Mouse (Mus musculus) heart, adult 2 months (tissue): ENCODE results near the gene Brk1.

Source experiments
- CTCF ChIP-seq: fragments of 200-600 bp; IDR thresholded peaks from 2 replicates; pipeline ENCODE4 v1.8.1; 2022; ENCODE audit warnings: antibody characterized with exemption, mild to moderate bottlenecking, moderate library complexity
- EP300 ChIP-seq: fragments of 200-500 bp; IDR thresholded peaks from 2 replicates; pipeline ENCODE4 v1.6.1; 2011; ENCODE audit warnings: low read depth, low read length, control low read depth; ENCODE audit not compliant: insufficient read depth
- POLR2A ChIP-seq: fragments of 200-500 bp; IDR thresholded peaks from 2 replicates; pipeline ENCODE4 v1.6.1; 2011; ENCODE audit warnings: mild to moderate bottlenecking, low read depth, low read length, control low read depth; ENCODE audit not compliant: insufficient read depth

- TF ChIP-seq POLR2A = no peak
- no peak for TF ChIP-seq EP300
- no peak for TF ChIP-seq CTCF
These were observed 38.0 kb downstream of the Brk1 start for GRCm38 (mm10) chr6:113642605-113643004.
